Mouse (Mus musculus): ENCODE measurements around the gene Cnpy3. TPM values are rescaled to one million over a fixed set of nuclear protein-coding genes. Genes with fewer than 3 reads are reported as not detected.
"Not testable (repeated sequence)": the region's sequence is repeated elsewhere in the genome, so short reads cannot be mapped to it uniquely, and the experiment has no call there.

Gene Cnpy3
- polyA plus RNA-seq, 1 experiment from 2014 or later: 52.2 TPM

DNA sequence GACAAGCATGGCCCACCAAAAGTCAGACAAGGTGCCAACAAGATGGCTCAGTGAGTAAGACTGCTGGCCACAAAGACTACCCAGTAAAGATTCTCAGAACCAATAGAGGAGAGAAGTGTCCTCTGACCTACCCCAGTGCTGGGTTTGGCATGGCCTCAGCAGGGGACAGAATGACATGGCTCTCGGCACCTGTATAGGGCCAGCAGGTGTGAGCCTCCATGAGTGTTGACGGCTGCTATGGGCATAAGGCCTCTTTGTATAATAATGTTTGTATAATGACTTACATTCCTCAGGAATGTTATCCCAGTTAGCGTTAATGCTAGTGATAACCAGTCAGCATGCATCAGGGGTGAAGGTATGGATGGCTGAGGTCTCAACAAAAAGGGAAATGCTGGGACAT lies 24.1 kb upstream of the Cnpy3 start:
- Histone ChIP-seq H3K9me3 (replicated peaks) (no peaks in the 10 kb centered on the region), H3K27ac (ENCODE audit: poor library complexity, severe bottlenecking) (no peak overlapping the region), H3K9ac (no peak overlapping the region), H3K36me3 (peaks cover 66% of the 10 kb centered on the region), H3K4me1 (replicated peaks) (peaks cover 23% of the 10 kb centered on the region), H3K4me3 (no peak overlapping the region), H3K27me3 (replicated peaks) (no peaks in the 10 kb centered on the region), H3K4me2 (no peak overlapping the region)
- 72% methylated on average over 3 of the region's 3 CpGs for WGBS
- no peak for ATAC-seq (ENCODE audit: insufficient number of reproducible peaks, low FRiP score)

DNA sequence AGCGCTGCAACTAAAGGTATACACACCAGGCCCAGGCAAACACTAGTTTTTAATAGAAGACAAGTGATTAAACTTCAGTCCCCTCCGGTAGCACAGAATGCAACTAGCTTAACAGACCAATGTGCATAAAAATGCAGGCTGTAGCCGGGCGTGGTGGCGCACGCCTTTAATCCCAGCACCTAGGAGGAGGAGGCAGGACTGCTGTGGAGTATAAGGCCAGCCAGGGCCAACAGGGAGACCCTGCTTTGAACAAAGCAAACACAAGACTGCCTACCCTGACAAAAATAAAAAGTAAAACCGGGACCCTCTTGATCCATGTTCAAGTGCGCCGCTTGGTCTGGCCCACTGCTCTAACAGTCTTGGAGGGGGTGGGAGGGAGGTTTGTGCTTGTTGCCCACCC lies 23.1 kb upstream of the Cnpy3 start:
- no peaks in the 10 kb centered on the region for H3K27me3 ChIP-seq (replicated peaks)
- peaks cover 59% of the 10 kb centered on the region for H3K36me3 ChIP-seq
- H3K9me3 ChIP-seq (replicated peaks): no peaks in the 10 kb centered on the region
- no peak overlapping the region for H3K4me2 ChIP-seq
- H3K4me1 ChIP-seq (replicated peaks): peaks cover 17% of the 10 kb centered on the region
- ATAC-seq (ENCODE audit: insufficient number of reproducible peaks, low FRiP score): no peak
- H3K27ac ChIP-seq (ENCODE audit: poor library complexity, severe bottlenecking): no peak overlapping the region
- no peak overlapping the region for H3K9ac ChIP-seq
- 93% methylated on average over 9 of the region's 9 CpGs for WGBS
- H3K4me3 ChIP-seq: no peak overlapping the region

DNA sequence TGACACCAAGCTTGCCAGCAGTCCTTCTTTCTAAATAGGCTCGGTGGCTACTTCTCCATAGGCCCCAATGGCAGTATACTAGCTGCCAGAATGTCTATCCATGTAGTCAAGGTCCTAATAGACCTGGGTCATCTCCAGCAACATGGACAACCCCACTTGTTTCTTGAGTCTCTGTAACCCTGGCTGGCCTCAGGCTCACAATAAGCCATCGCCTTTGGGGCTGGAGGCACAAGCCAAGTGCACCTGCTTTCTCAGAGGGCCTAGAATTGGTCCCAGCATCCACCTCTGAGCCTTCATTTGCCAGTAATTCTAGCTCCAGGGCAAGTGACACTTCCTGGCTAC lies 22.1 kb upstream of the Cnpy3 start:
- H3K4me2 ChIP-seq: peak overlapping the region; percentile 82
- peaks cover 17% of the 10 kb centered on the region for H3K4me1 ChIP-seq (replicated peaks)
- WGBS: 48% methylated on average over 2 of the region's 2 CpGs
- H3K4me3 ChIP-seq: 0 out of 2 replicates have a peak overlapping the region, but pooled peaks have one; percentile 85
- H3K9me3 ChIP-seq (replicated peaks): no peaks in the 10 kb centered on the region
- no peak overlapping the region for H3K9ac ChIP-seq
- H3K27ac ChIP-seq (ENCODE audit: poor library complexity, severe bottlenecking): no peak overlapping the region
- peaks cover 49% of the 10 kb centered on the region for H3K36me3 ChIP-seq
- H3K27me3 ChIP-seq (replicated peaks): no peaks in the 10 kb centered on the region
- ATAC-seq (ENCODE audit: insufficient number of reproducible peaks, low FRiP score): no peak

DNA sequence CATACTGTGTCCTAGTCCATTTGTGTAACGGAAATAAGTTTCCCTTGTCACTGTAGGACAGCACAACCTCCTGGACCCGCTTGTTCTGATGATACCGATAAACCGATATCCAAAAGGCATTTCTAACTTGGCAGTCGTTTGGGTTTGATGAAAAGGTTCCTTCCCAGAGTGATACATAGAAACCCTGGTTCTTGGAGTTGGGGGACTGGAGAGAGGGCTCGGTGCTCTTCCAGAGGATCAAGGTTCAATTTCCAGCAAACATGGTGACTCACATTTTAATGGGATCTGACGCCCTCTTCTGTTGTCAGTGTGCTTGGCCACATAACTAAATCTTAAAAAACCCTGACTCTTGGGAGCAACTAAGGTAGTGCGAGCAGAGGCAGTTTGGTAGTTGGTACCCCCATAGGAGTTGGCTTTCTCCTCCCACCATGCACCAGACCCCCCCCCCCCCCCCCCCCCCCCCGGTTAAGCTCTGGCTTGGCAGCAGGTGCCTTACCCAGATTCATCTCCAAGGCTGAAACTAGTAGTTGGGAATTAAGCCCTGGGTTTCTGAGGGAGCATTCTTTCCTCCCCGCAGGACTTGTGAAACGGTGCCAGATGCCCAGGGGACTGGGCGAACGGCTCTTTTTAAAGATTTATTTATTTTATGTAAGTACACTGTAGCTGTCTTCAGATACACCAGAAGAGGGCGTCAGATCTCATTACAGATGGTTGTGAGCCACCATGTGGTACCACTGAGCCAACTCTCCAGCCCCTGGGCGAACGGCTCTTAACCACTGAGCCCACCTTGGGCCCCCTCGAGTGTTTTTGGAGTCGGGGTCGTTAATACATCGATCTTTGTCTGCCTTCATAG lies 21.5 kb upstream of the Cnpy3 start:
- Histone ChIP-seq H3K27me3 (replicated peaks) (no peaks in the 10 kb centered on the region), H3K4me1 (replicated peaks) (peaks cover 17% of the 10 kb centered on the region), H3K4me2 (peak overlapping the region; percentile 82), H3K4me3 (peak overlapping the region; percentile 85), H3K9me3 (replicated peaks) (no peaks in the 10 kb centered on the region), H3K27ac (ENCODE audit: poor library complexity, severe bottlenecking) (peak overlapping the region; percentile 68), H3K36me3 (peaks cover 43% of the 10 kb centered on the region), H3K9ac (peak overlapping the region; percentile 83)
- 10% methylated on average over 19 of the region's 20 CpGs for WGBS
- ATAC-seq (ENCODE audit: insufficient number of reproducible peaks, low FRiP score): no peak

DNA sequence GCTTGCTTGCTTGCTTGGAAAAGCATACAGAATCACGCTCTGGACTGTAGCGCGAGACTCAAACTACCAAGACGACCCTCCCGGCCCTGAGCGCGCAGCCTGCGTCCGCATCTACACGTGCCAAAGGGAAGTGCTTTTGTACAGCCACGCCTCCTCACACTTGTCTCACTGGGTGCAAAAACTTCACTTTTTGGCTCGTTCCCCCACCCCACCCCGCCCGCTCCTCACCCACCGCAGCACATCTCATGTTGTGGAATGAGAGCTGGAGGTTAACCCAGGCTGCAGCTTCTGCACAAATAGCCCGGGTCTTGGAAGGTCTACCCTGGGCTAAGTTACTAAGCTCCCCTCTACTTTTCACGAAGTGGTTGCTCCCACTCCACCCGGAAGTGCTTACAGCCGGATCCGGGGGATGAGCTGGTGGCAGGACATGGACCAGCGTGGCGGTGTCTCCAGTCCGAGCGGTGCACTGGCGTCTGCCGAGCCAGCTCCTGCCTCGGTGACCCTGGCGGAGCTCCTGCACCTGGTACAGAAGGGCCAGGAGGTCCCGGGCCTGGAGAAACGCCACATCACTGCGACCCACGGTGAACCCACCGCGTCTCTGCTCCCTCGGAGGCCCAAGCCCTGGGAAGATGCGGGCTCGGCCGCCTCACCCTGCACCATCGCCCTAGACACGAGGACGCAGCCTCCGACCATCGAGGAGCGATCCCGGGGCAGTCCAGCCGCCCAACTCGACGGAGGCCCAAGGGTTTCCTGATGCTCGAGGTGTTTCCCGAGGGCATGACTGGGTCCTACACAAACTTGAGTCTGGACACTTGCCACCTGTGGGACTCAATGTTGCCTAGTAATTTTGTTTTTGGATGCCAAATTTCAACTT lies 20.6 kb upstream of the Cnpy3 start, which contains the start of gene 2310039H08Rik:
Gene 2310039H08Rik, plus strand, starts transcription at position 232 of the 874 bp plus-strand sequence.
- Histone ChIP-seq H3K36me3 (peaks cover 35% of the 10 kb centered on the region), H3K9me3 (replicated peaks) (no peaks in the 10 kb centered on the region), H3K4me3 (peak within 1 kb of the TSS; percentile 85), H3K4me1 (replicated peaks) (peaks cover 17% of the 10 kb centered on the region), H3K9ac (peak within 1 kb of the TSS; percentile 83), H3K27me3 (replicated peaks) (no peaks in the 10 kb centered on the region), H3K4me2 (peak within 1 kb of the TSS; percentile 82), H3K27ac (ENCODE audit: poor library complexity, severe bottlenecking) (peak within 1 kb of the TSS; percentile 68)
- WGBS: under 1% methylated on average over 50 of the region's 50 CpGs
- ATAC-seq (ENCODE audit: insufficient number of reproducible peaks, low FRiP score): peak; percentile 89

DNA sequence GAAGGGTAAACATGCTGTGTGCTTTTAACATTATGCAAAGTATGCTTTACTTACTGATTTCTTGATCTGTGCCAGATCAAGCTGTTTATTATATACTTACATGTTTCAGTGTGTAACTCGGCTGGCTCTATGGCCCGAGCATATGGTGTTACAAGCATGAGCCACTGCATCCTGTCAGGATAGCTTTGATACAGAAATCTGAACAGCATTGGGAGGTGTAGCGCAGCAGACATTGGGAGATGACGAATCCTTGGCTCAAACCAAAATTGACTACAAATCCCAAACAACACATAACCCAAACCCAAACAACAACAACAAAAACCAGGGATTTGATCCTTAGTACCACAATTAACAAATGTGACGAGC lies 20.0 kb upstream of the Cnpy3 start:
- WGBS: 8% methylated on average over 5 of the region's 5 CpGs
- peak overlapping the region; percentile 85 for H3K4me3 ChIP-seq
- ATAC-seq (ENCODE audit: insufficient number of reproducible peaks, low FRiP score): no peak
- H3K4me2 ChIP-seq: peak overlapping the region; percentile 82
- no peaks in the 10 kb centered on the region for H3K27me3 ChIP-seq (replicated peaks)
- peak overlapping the region; percentile 83 for H3K9ac ChIP-seq
- H3K4me1 ChIP-seq (replicated peaks): peaks cover 17% of the 10 kb centered on the region
- peak overlapping the region; percentile 68 for H3K27ac ChIP-seq (ENCODE audit: poor library complexity, severe bottlenecking)
- H3K36me3 ChIP-seq: peaks cover 28% of the 10 kb centered on the region
- no peaks in the 10 kb centered on the region for H3K9me3 ChIP-seq (replicated peaks)

DNA sequence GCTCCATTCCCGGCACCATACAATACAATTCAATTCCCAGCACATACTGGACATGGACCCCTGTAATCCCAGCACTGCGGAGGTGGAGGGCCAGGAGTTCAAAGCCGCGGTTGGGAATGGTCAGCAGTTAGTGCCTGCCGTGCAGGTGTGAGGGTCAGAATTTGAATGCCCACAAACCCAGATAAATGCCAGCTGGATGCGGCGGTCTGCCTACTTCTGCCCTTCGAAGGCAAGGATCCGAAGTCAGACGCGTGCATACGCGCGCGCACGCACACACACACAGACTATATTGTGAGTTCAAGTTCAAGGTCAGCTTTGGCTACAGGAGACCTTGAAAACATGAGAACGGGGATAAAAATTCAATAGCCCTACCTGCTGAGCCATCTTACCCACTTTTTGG lies 19.6 kb upstream of the Cnpy3 start:
- Histone ChIP-seq H3K9me3 (replicated peaks) (no peaks in the 10 kb centered on the region), H3K4me3 (peak overlapping the region; percentile 85), H3K9ac (peak overlapping the region; percentile 83), H3K27me3 (replicated peaks) (no peaks in the 10 kb centered on the region), H3K4me2 (peak overlapping the region; percentile 82), H3K27ac (ENCODE audit: poor library complexity, severe bottlenecking) (no peak overlapping the region), H3K4me1 (replicated peaks) (peaks cover 17% of the 10 kb centered on the region), H3K36me3 (peaks cover 24% of the 10 kb centered on the region)
- no peak for ATAC-seq (ENCODE audit: insufficient number of reproducible peaks, low FRiP score)
- 56% methylated on average over 17 of the region's 17 CpGs for WGBS

DNA sequence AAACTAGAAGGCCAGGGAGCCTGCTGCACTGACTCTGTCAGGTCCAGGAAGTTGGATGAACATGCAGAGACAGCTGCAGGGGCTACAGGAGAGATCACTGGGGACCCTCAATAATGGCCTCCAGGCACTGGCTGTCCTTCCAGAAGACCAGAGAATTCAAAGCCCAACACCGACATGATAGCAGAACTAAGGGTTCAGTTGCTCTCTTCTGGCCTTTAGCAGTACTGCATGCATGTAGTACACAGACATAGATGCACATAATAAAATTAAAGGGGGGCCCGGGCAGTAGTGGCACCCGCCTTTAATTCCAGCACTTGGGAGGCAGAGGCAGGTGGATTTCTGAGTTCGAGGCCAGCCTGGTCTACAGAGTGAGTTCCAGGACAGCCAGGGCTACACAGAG lies 19.0 kb upstream of the Cnpy3 start:
- no peak overlapping the region for H3K9ac ChIP-seq
- H3K27me3 ChIP-seq (replicated peaks): no peaks in the 10 kb centered on the region
- 81% methylated on average over 4 of the region's 4 CpGs for WGBS
- peaks cover 17% of the 10 kb centered on the region for H3K4me1 ChIP-seq (replicated peaks)
- no peak overlapping the region for H3K27ac ChIP-seq (ENCODE audit: poor library complexity, severe bottlenecking)
- H3K9me3 ChIP-seq (replicated peaks): no peaks in the 10 kb centered on the region
- ATAC-seq (ENCODE audit: insufficient number of reproducible peaks, low FRiP score): no peak
- H3K4me2 ChIP-seq: no peak overlapping the region
- peaks cover 18% of the 10 kb centered on the region for H3K36me3 ChIP-seq
- H3K4me3 ChIP-seq: no peak overlapping the region

DNA sequence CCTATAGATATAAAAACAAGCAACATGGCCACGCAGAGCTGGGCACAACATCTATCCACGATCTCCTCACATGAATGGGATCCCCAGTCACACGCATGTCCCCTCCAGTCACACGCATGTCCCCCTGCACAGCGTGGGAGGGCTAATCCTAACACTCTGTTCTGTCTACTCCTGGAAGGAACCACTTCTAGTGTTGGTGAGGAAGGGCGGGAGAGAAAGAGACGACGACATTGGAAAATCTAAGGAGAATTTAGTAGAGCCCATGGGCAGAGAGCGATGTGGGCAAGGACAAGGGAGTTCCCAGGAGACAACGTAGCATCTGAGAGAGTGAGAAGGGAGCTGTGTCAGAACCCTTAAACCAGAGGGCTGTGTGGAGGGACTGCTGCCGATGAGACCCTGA lies 18.5 kb upstream of the Cnpy3 start:
- ATAC-seq (ENCODE audit: insufficient number of reproducible peaks, low FRiP score): no peak
- no peak overlapping the region for H3K4me2 ChIP-seq
- no peaks in the 10 kb centered on the region for H3K9me3 ChIP-seq (replicated peaks)
- WGBS: 88% methylated on average over 11 of the region's 11 CpGs
- no peaks in the 10 kb centered on the region for H3K27me3 ChIP-seq (replicated peaks)
- no peak overlapping the region for H3K4me3 ChIP-seq
- H3K4me1 ChIP-seq (replicated peaks): peaks cover 17% of the 10 kb centered on the region
- H3K9ac ChIP-seq: no peak overlapping the region
- H3K36me3 ChIP-seq: peaks cover 14% of the 10 kb centered on the region
- no peak overlapping the region for H3K27ac ChIP-seq (ENCODE audit: poor library complexity, severe bottlenecking)

DNA sequence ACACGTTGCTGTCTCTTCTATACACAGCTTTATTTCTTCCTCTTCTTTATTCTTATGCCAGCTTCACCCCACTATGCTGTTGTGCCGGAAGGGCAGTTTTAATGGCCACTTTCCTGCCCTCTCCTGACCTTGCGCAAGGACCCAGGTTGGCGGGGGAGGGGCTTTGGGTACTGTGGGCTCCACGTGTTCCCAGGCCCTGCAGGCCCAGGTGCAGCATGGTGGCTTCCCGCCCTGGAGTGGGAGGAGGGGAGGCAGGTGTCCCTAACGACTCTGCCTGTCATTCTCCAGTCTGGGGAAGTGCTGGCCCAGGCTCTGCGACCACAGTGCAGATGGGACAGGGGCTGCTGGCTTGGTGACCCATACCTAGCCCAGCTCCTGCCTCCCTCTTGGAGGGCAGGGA lies 15.9 kb upstream of the Cnpy3 start:
- Histone ChIP-seq H3K4me3 (no peak overlapping the region), H3K9ac (no peak overlapping the region), H3K27me3 (replicated peaks) (no peaks in the 10 kb centered on the region), H3K4me2 (no peak overlapping the region), H3K4me1 (replicated peaks) (peaks cover 6% of the 10 kb centered on the region), H3K36me3 (no peaks in the 10 kb centered on the region), H3K9me3 (replicated peaks) (no peaks in the 10 kb centered on the region), H3K27ac (ENCODE audit: poor library complexity, severe bottlenecking) (no peak overlapping the region)
- WGBS: 59% methylated on average over 8 of the region's 8 CpGs
- ATAC-seq (ENCODE audit: insufficient number of reproducible peaks, low FRiP score): no peak

DNA sequence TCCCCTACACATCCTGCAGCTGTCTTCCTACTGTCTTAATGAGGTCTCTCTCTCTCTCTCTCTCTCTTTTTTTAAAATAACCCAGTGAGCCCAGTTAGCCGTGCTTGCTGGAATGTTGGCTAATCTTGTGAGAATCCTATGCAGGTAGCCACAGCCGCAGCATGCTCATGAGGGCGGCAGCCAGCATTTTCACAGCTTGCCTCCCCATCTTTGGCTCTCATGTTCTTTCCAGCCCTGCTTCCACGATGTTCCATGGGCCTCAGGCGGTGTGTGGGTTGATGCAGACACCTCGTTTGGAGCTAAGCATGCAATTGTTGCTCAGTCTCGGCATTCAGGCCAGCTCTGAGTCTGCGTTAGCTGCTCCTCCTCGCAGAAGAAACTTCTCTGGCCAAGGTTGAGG lies 12.9 kb upstream of the Cnpy3 start:
- H3K9ac ChIP-seq; H3K9me3 ChIP-seq (replicated peaks); H3K27ac ChIP-seq (ENCODE audit: poor library complexity, severe bottlenecking); H3K36me3 ChIP-seq; H3K4me1 ChIP-seq (replicated peaks); H3K27me3 ChIP-seq (replicated peaks); H3K4me3 ChIP-seq; H3K4me2 ChIP-seq; ATAC-seq (ENCODE audit: insufficient number of reproducible peaks, low FRiP score): not testable (repeated sequence)
- 58% methylated on average over 9 of the region's 9 CpGs for WGBS
